Mouse (Mus musculus) left cerebral cortex, postnatal 4 days (tissue): ENCODE results near the gene Arap1. TPM values are rescaled to one million over a fixed set of nuclear protein-coding genes. Genes with fewer than 3 reads are reported as not detected.

Experiments used
- DNase-seq: peaks from one replicate; pipeline ENCODE4 v3.0.0-alpha.2; 2022
- intact Hi-C: fragments of 180-260 bp; cut with DNase I; formaldehyde crosslinking; loops from one replicate; pipeline ENCODE4 v1.15.1; 2025
- total RNA-seq, 2 experiments: library from RNA; stranded (reverse); gene quantifications; 2 replicates each; pipeline ENCODE4 v1.2.3; 2021

Gene Arap1
- total RNA-seq, 2 experiments from 2014 or later: 21.1 to 21.9 TPM

GRCm38 (mm10) chr7:101324142-101324962, 23.5 kb upstream of the Arap1 start:
- peak; percentile 75 for DNase-seq
- intact Hi-C loops: no loop called here

- intact Hi-C loops: no loop called here
- no peak for DNase-seq
Observed at GRCm38 (mm10) chr7:101326006-101326405, 21.9 kb upstream of the Arap1 start.

- DNase-seq: no peak
Observed at GRCm38 (mm10) chr7:101327263-101327662, 20.6 kb upstream of the Arap1 start.

GRCm38 (mm10) chr7:101327786-101328185, 20.1 kb upstream of the Arap1 start:
- no peak for DNase-seq
- intact Hi-C loops: no loop called here

More at GRCm38 (mm10) chr7:101327263-101327662, 20.6 kb upstream of the Arap1 start:
- intact Hi-C loops: no loop called here

GRCm38 (mm10) chr7:101328621-101329158, 19.2 kb upstream of the Arap1 start:
- peak; percentile 66 for DNase-seq
- intact Hi-C loops: no loop called here

- intact Hi-C loops: no loop called here
- no peak for DNase-seq
Observed at GRCm38 (mm10) chr7:101329606-101330005, 18.3 kb upstream of the Arap1 start.

- intact Hi-C loops: no loop called here
- DNase-seq: no peak
Observed at GRCm38 (mm10) chr7:101330074-101330840, 17.6 kb upstream of the Arap1 start.

- peak; percentile 46 for DNase-seq
- intact Hi-C loops: no loop called here
Observed at GRCm38 (mm10) chr7:101330841-101331173, 17.1 kb upstream of the Arap1 start.

- intact Hi-C loops: no loop called here
- no peak for DNase-seq
Observed at GRCm38 (mm10) chr7:101332045-101332831, 15.6 kb upstream of the Arap1 start.

GRCm38 (mm10) chr7:101335228-101335627, 12.6 kb upstream of the Arap1 start:
- intact Hi-C loops: no loop called here
- no peak for DNase-seq

- intact Hi-C loops: no loop called here
- DNase-seq: no peak
Observed at GRCm38 (mm10) chr7:101336686-101337085, 11.2 kb upstream of the Arap1 start.

- no peak for DNase-seq
- intact Hi-C loops: no loop called here
Observed at GRCm38 (mm10) chr7:101337401-101337800, 10.5 kb upstream of the Arap1 start.

GRCm38 (mm10) chr7:101341405-101341804, 6.5 kb upstream of the Arap1 start:
- intact Hi-C loops: no loop called here
- DNase-seq: no peak

GRCm38 (mm10) chr7:101343135-101343534, 4.7 kb upstream of the Arap1 start:
- intact Hi-C loops: no loop called here
- no peak for DNase-seq

- intact Hi-C loops: no loop called here
- DNase-seq: no peak
Observed at GRCm38 (mm10) chr7:101344892-101345291, 3.0 kb upstream of the Arap1 start.

GRCm38 (mm10) chr7:101346991-101347390, 876 bp upstream of the Arap1 start:
- intact Hi-C loops: no loop called here
- no peak for DNase-seq

GRCm38 (mm10) chr7:101348312-101348711, 445 bp downstream of the Arap1 start:
- no peak for DNase-seq
- intact Hi-C loops: no loop called here

- intact Hi-C loops: no loop called here
- peak; percentile 73 for DNase-seq
Observed at GRCm38 (mm10) chr7:101349861-101350260, 2.0 kb downstream of the Arap1 start.

- no peak for DNase-seq
- intact Hi-C loops: no loop called here
Observed at GRCm38 (mm10) chr7:101352404-101352803, 4.5 kb downstream of the Arap1 start.

- intact Hi-C loops: no loop called here
- no peak for DNase-seq
Observed at GRCm38 (mm10) chr7:101354423-101354822, 6.6 kb downstream of the Arap1 start.

- intact Hi-C loops: no loop called here
- no peak for DNase-seq
Observed at GRCm38 (mm10) chr7:101355551-101356100, 7.8 kb downstream of the Arap1 start.
